ENCODE assay signal across 8 mouse cellular contexts in genomic region chr6:138477611-138478010, GRCm38 (mm10).
DNase-seq lines count a peak whose midpoint lies in the region; ATAC-seq and TF ChIP-seq lines count a peak whose summit lies in the region.

No protein-coding gene starts in this region.

- intact Hi-C loops in heart, postnatal 36 days (cut with DNase I), result loop anchor here (1.0 to 5.0 kb wide), 2 partner anchors 305 to 772 kb away; no protein-coding TSS in a partner anchor

- WGBS in lung, embryonic 16.5 days, result 12% methylated on average over 5 of the region's 5 CpGs

- DNase-seq in adrenal gland, adult 8-10 months, result peak; percentile 23
- DNase-seq in embryo, embryonic 11 days, result peak; percentile 83
- DNase-seq in heart, postnatal 36 days, result peak; percentile 41 to 50
- DNase-seq in layer of hippocampus, adult 8-10 months (ENCODE audit: low spot score in 2 of 2), result peak; percentile 37 to 67
- peak; percentile 34 to 68 for DNase-seq in right cerebral cortex, postnatal 10 days (ENCODE audit: low spot score in 2 of 2)
- no peak for DNase-seq in natural killer cell, adult 2 months (ENCODE audit: low spot score in 2 of 2)

- peak; percentile 45; the same call in 1 of the 2 replicates for ATAC-seq in lung, embryonic 16.5 days (ENCODE audit: low read depth)

- 0 out of 2 replicates have a peak, but pooled peaks have one; percentile 13 for TF ChIP-seq EP300 in ES-Bruce4 (IDR thresholded peaks at IDR 0.05; ENCODE audit: insufficient read depth, low read depth, low read length)

- TF ChIP-seq POLR2A in ES-Bruce4 (IDR thresholded peaks at IDR 0.05; ENCODE audit: insufficient read depth, low read length), result no peak

- peak; percentile 91 for TF ChIP-seq CTCF in ES-Bruce4 (IDR thresholded peaks at IDR 0.05; ENCODE audit: low read depth, low read length)

- no peak overlapping the region for H3K27ac ChIP-seq in ES-Bruce4 (ENCODE audit: insufficient read depth, low read length)
- H3K27ac ChIP-seq in lung, embryonic 16.5 days (ENCODE audit: low read length), result no peak overlapping the region

- H3K4me3 ChIP-seq in ES-Bruce4 (ENCODE audit: low read depth, low read length), result no peak overlapping the region
- no peak overlapping the region for H3K4me3 ChIP-seq in lung, embryonic 16.5 days (ENCODE audit: low read length)

- H3K9ac ChIP-seq in ES-Bruce4 (ENCODE audit: low read depth, poor library complexity, severe bottlenecking), result no peak overlapping the region
- no peak overlapping the region for H3K9ac ChIP-seq in lung, embryonic 16.5 days (ENCODE audit: low read length)

- H3K9me3 ChIP-seq in ES-Bruce4 (replicated peaks; ENCODE audit: control insufficient read depth, insufficient read depth, low read length, poor library complexity, severe bottlenecking), result no peaks in the 10 kb centered on the region
- no peaks in the 10 kb centered on the region for H3K9me3 ChIP-seq in lung, embryonic 16.5 days (ENCODE audit: control insufficient read depth, low read length)

- no peaks in the 10 kb centered on the region for H3K27me3 ChIP-seq in ES-Bruce4 (ENCODE audit: control insufficient read depth, insufficient read depth, low read length, poor library complexity, severe bottlenecking)
- H3K27me3 ChIP-seq in lung, embryonic 16.5 days (ENCODE audit: control insufficient read depth, insufficient read depth, low read depth, low read length), result no peaks in the 10 kb centered on the region

- no peak overlapping the region for H3K4me2 ChIP-seq in lung, embryonic 16.5 days (ENCODE audit: low read depth, low read length)

- H3K36me3 ChIP-seq in ES-Bruce4 (ENCODE audit: control insufficient read depth, insufficient read depth, low read length, poor library complexity, severe bottlenecking), result no peaks in the 10 kb centered on the region
- no peaks in the 10 kb centered on the region for H3K36me3 ChIP-seq in lung, embryonic 16.5 days (ENCODE audit: control insufficient read depth, insufficient read depth, low read length)

- H3K4me1 ChIP-seq in ES-Bruce4 (ENCODE audit: control insufficient read depth, insufficient read depth, low read length), result no peaks in the 10 kb centered on the region
- no peaks in the 10 kb centered on the region for H3K4me1 ChIP-seq in lung, embryonic 16.5 days (replicated peaks; ENCODE audit: control insufficient read depth, insufficient read depth, low read length)

Comparison
In these comparisons a context has a peak if more than half of its experiments do, and no peak if none do; other contexts are left out.
1. DNase-seq: peak in adrenal gland, adult 8-10 months (single experiment), embryo, embryonic 11 days (single experiment), heart, postnatal 36 days (2 of 2), layer of hippocampus, adult 8-10 months (2 of 2) and right cerebral cortex, postnatal 10 days (2 of 2); none in natural killer cell, adult 2 months (0 of 2).